Mouse (Mus musculus) liver, embryonic 14.5 days (tissue): Measurements from ENCODE around the gene Abl1. TPM values are rescaled to one million over a fixed set of nuclear protein-coding genes. Genes with fewer than 3 reads are reported as not detected.

Experiments used
- ATAC-seq: fragments of 200-750 bp; cut with Nextera tagmentation; 2 replicates; pipeline ENCODE4 v1.8.0; 2017; ENCODE audit warnings: moderate number of reproducible peaks, mild to moderate bottlenecking, moderate library complexity; ENCODE audit not compliant: insufficient read depth
- DNase-seq, 3 experiments: peaks; one replicate each; pipeline ENCODE4 v3.0.0-alpha.2; 2012 to 2013; ENCODE audit warnings: low read depth in 3 of 3, low spot score in 3 of 3
- H3K27ac ChIP-seq: fragments of 300-500 bp; sonication (generic); 2 replicates; pipeline ENCODE4 v1.5.1; 2014; ENCODE audit warnings: moderate library complexity, mild to moderate bottlenecking, control low read depth, inconsistent platforms
- H3K27me3 ChIP-seq: fragments of 300-500 bp; sonication (generic); 2 replicates; pipeline ENCODE4 v1.6.1; 2014; ENCODE audit warnings: mild to moderate bottlenecking, low read length, moderate library complexity; ENCODE audit not compliant: control insufficient read depth, insufficient read depth
- H3K36me3 ChIP-seq: fragments of 300-500 bp; sonication (generic); replicated peaks from 2 replicates; pipeline ENCODE4 v1.6.1; 2014; ENCODE audit warnings: low read depth; ENCODE audit not compliant: control insufficient read depth, insufficient read depth
- H3K4me1 ChIP-seq, 2 experiments: fragments of 200-500 bp in 1 of 2; fragments of 300-500 bp in 1 of 2; sonication (generic) in 1 of 2; replicated peaks; 2 replicates each; pipeline ENCODE4 v1.6.1; 2012 to 2014; ENCODE audit warnings: antibody characterized with exemption in 1 of 2, inconsistent platforms in 1 of 2, low read length in 1 of 2; ENCODE audit not compliant: control insufficient read depth in 2 of 2, insufficient read depth in 2 of 2
- H3K4me2 ChIP-seq: fragments of 300-500 bp; sonication (generic); 2 replicates; pipeline ENCODE4 v1.6.1; 2014; ENCODE audit warnings: low read depth, mild to moderate bottlenecking, control low read depth, moderate library complexity
- H3K4me3 ChIP-seq, 2 experiments: fragments of 200-500 bp in 1 of 2; fragments of 300-500 bp in 1 of 2; sonication (generic) in 1 of 2; 2 replicates each; pipeline ENCODE4 v1.5.1; 2012 to 2014; ENCODE audit warnings: low read depth in 2 of 2, low read length in 2 of 2, mild to moderate bottlenecking in 2 of 2, control low read depth in 1 of 2, inconsistent platforms in 1 of 2, moderate library complexity in 1 of 2; ENCODE audit not compliant: insufficient read depth in 1 of 2
- H3K9ac ChIP-seq: fragments of 300-500 bp; sonication (generic); replicated peaks from 2 replicates; pipeline ENCODE4 v1.6.1; 2014; ENCODE audit warnings: mild to moderate bottlenecking, control low read depth, moderate library complexity
- H3K9me3 ChIP-seq: fragments of 300-500 bp; sonication (generic); 2 replicates; pipeline ENCODE4 v1.6.1; 2016; ENCODE audit warnings: low read length, mixed read lengths; ENCODE audit not compliant: control insufficient read depth
- CTCF ChIP-seq: IDR thresholded peaks from 2 replicates; pipeline ENCODE4 v1.5.1; 2016; ENCODE audit warnings: antibody characterized with exemption, low read depth, control low read depth
- EP300 ChIP-seq: IDR thresholded peaks from 2 replicates; pipeline ENCODE4 v1.6.1; 2016; ENCODE audit warnings: antibody characterized with exemption, low read depth
- WGBS: fragments of 180-500 bp; shearing (Covaris S2); extraction: QIAGEN DNeasy Blood & Tissue Kit; methylation state at CpG from one replicate; pipeline ENCODE4 v1.1.7; 2014; ENCODE audit not compliant: insufficient replicate concordance; 5-methylcytosine and 5-hydroxymethylcytosine counted together
- polyA plus RNA-seq, 2 experiments: library from polyadenylated mRNA; depleted of rRNA in 1 of 2; stranded (reverse) in 1 of 2; unstranded in 1 of 2; fragments of >200 nt; fragmentation: Nextera tagmentation in 1 of 2; extraction: Ambion mirVana in 1 of 2; gene quantifications; 2 replicates each; pipeline versions ENCODE4 v1.2.1 to v1.2.3; 2012 to 2014

Abl1 gene
- polyA plus RNA-seq, 2 experiments = 4.8 to 9.6 TPM

- Histone ChIP-seq H3K4me1 (0 out of 4 replicates have a peak, but pooled peaks cover 0 to 4% of the 10 kb centered on the region in 2 experiments), H3K27ac (no peak overlapping the region), H3K4me3 (no peak overlapping the region), H3K27me3 (peaks cover 8% of the 10 kb centered on the region), H3K9me3 (no peaks in the 10 kb centered on the region), H3K36me3 (no peaks in the 10 kb centered on the region), H3K9ac (no peak overlapping the region), H3K4me2 (no peak overlapping the region)
- TF ChIP-seq CTCF (no peak), EP300 (no peak)
- 60% methylated on average over 14 of the region's 14 CpGs for WGBS
- no peak for DNase-seq
- no peak for ATAC-seq
Observed at GRCm38 (mm10) chr2:31826094-31827085, 138.2 kb downstream of the Abl1 start.

GRCm38 (mm10) chr2:31827877-31828276, 139.7 kb downstream of the Abl1 start:
- H3K4me3 ChIP-seq = no peak overlapping the region
- H3K27me3 ChIP-seq = peaks cover 5% of the 10 kb centered on the region
- no peak for DNase-seq
- H3K9ac ChIP-seq = no peak overlapping the region
- TF ChIP-seq EP300 (no peak), CTCF (no peak)
- H3K9me3 ChIP-seq = no peaks in the 10 kb centered on the region
- no peaks in the 10 kb centered on the region for H3K36me3 ChIP-seq
- no peak overlapping the region for H3K4me2 ChIP-seq
- WGBS = 45% methylated on average over 7 of the region's 7 CpGs
- ATAC-seq = no peak
- H3K27ac ChIP-seq = no peak overlapping the region
- 0 out of 4 replicates have a peak, but pooled peaks cover 0 to 4% of the 10 kb centered on the region in 2 experiments for H3K4me1 ChIP-seq

GRCm38 (mm10) chr2:31828311-31828825, 140.2 kb downstream of the Abl1 start:
- no peak overlapping the region for H3K27ac ChIP-seq
- H3K36me3 ChIP-seq = no peaks in the 10 kb centered on the region
- DNase-seq (no peak), ATAC-seq (no peak)
- no peaks in the 10 kb centered on the region for H3K9me3 ChIP-seq
- H3K27me3 ChIP-seq = no peaks in the 10 kb centered on the region
- H3K9ac ChIP-seq = no peak overlapping the region
- 0 out of 4 replicates have a peak, but pooled peaks cover 0 to 4% of the 10 kb centered on the region in 2 experiments for H3K4me1 ChIP-seq
- 34% methylated on average over 4 of the region's 4 CpGs for WGBS
- no peak overlapping the region for H3K4me3 ChIP-seq
- H3K4me2 ChIP-seq = no peak overlapping the region
- TF ChIP-seq EP300 (no peak), CTCF (no peak)

GRCm38 (mm10) chr2:31836091-31836490, 147.9 kb downstream of the Abl1 start:
- no peaks in the 10 kb centered on the region for H3K36me3 ChIP-seq
- ATAC-seq = no peak
- no peaks in the 10 kb centered on the region for H3K9me3 ChIP-seq
- H3K27me3 ChIP-seq = no peaks in the 10 kb centered on the region
- H3K9ac ChIP-seq = no peak overlapping the region
- H3K4me1 ChIP-seq = no peaks in the 10 kb centered on the region
- H3K4me2 ChIP-seq = no peak overlapping the region
- 60% methylated on average over 10 of the region's 10 CpGs for WGBS
- no peak for TF ChIP-seq CTCF
- TF ChIP-seq EP300 = no peak
- H3K27ac ChIP-seq = no peak overlapping the region
- H3K4me3 ChIP-seq = no peak overlapping the region
- no peak for DNase-seq

GRCm38 (mm10) chr2:31836985-31837384, 148.8 kb downstream of the Abl1 start:
- 28% methylated on average over 6 of the region's 6 CpGs for WGBS
- Histone ChIP-seq H3K36me3 (no peaks in the 10 kb centered on the region), H3K4me1 (no peaks in the 10 kb centered on the region), H3K9ac (no peak overlapping the region), H3K9me3 (no peaks in the 10 kb centered on the region), H3K27ac (no peak overlapping the region), H3K4me3 (no peak overlapping the region), H3K4me2 (no peak overlapping the region), H3K27me3 (no peaks in the 10 kb centered on the region)
- DNase-seq (no peak), ATAC-seq (no peak)
- TF ChIP-seq EP300 = no peak
- no peak for TF ChIP-seq CTCF
